Mouse (Mus musculus) forebrain, embryonic 11.5 days (tissue): ENCODE data around the gene Klrb1b. TPM values are rescaled to one million over a fixed set of nuclear protein-coding genes. Genes with fewer than 3 reads are reported as not detected.

Experiments used
- ATAC-seq: fragments of 200-750 bp; cut with Nextera tagmentation; replicated peaks from 2 replicates; pipeline ENCODE4 v1.8.0; 2017; ENCODE audit warnings: moderate TSS enrichment; ENCODE audit not compliant: low FRiP score
- DNase-seq: peaks from one replicate; pipeline ENCODE4 v3.0.0-alpha.2; 2017; ENCODE audit warnings: low spot score
- H3K27ac ChIP-seq: fragments of 300-500 bp; sonication (generic); 2 replicates; pipeline ENCODE4 v1.5.1; 2014; ENCODE audit warnings: low read depth, low read length
- H3K27me3 ChIP-seq: fragments of 300-500 bp; sonication (generic); 2 replicates; pipeline ENCODE4 v1.6.1; 2014; ENCODE audit warnings: mild to moderate bottlenecking, low read length, mixed read lengths; ENCODE audit not compliant: control insufficient read depth, insufficient read depth
- H3K36me3 ChIP-seq: fragments of 300-500 bp; sonication (generic); 2 replicates; pipeline ENCODE4 v1.6.1; 2014; ENCODE audit warnings: mild to moderate bottlenecking, low read length, moderate library complexity, mixed read lengths; ENCODE audit not compliant: control insufficient read depth, insufficient read depth
- H3K4me1 ChIP-seq: fragments of 300-500 bp; sonication (generic); replicated peaks from 2 replicates; pipeline ENCODE4 v1.6.1; 2014; ENCODE audit warnings: low read length, mixed read lengths; ENCODE audit not compliant: control insufficient read depth, insufficient read depth
- H3K4me2 ChIP-seq: fragments of 300-500 bp; sonication (generic); 2 replicates; pipeline ENCODE4 v1.6.1; 2014; ENCODE audit warnings: low read depth, mild to moderate bottlenecking, low read length, moderate library complexity, mixed read lengths; ENCODE audit not compliant: severe bottlenecking
- H3K4me3 ChIP-seq: fragments of 300-500 bp; sonication (generic); 2 replicates; pipeline ENCODE4 v1.5.1; 2014; ENCODE audit warnings: low read depth, low read length
- H3K9ac ChIP-seq: fragments of 300-500 bp; sonication (generic); 2 replicates; pipeline ENCODE4 v1.6.1; 2014; ENCODE audit warnings: low read length
- H3K9me3 ChIP-seq: fragments of 300-500 bp; sonication (generic); 2 replicates; pipeline ENCODE4 v1.6.1; 2016; ENCODE audit warnings: low read length, mixed read lengths; ENCODE audit not compliant: control insufficient read depth
- WGBS: fragments of 180-500 bp; shearing (Covaris S2); extraction: QIAGEN DNeasy Blood & Tissue Kit; methylation state at CpG from one replicate; pipeline ENCODE4 v1.1.7; 2014; 5-methylcytosine and 5-hydroxymethylcytosine counted together
- polyA plus RNA-seq: library from polyadenylated mRNA; unstranded; fragments of >200 nt; fragmentation: Nextera tagmentation; extraction: Ambion mirVana; gene quantifications from 2 replicates; pipeline ENCODE4 v1.2.1, GENCODE M21; 2014

Klrb1b gene
- polyA plus RNA-seq, 1 experiment from 2014 or later: not detected

DNA sequence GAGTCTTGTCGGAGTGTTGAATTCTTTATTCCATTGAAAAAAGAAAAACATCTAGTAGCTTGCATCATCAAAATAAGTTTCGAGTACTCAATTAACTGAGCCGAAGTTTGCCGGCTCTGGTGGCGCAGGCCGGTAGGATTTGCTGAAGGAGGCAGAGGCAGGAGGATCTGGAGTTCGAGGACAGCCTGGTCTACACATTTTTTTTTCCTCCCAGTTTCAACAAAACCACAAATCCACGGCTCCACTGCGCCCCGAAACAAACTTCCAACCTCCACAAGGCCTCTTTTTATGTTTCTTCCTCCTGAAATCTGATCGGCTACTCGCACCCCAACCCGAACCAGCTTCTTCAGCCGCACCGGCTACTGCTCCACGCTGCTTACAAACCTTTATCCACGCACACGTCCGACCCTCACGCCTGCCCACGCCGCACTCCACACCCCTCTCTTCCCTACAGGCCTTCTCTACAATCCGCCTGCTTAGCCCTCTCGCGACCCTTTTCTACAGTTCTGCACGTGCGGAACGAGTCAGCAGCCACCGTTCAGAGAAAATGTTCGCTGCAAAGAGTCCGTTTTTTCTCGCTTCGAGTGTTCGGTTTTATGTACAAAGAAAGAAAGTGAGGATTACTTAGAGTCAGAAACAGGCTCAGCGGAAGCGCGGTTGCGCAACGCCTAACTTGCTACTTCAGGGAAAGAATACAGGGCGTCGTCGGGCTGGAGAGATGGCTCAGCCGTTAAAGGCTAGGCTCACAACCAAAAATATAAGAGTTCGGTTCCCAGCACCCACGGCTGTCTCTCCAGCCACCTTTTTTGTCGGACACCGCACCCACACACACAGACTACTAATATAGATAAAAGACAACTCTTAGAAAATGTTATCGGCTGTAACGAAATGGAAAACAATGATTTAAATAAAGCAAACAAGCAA, 12.5 kb upstream of the Klrb1b start:
- WGBS: under 1% methylated on average over 49 of the region's 49 CpGs
- Histone ChIP-seq H3K4me2 (peak overlapping the region; percentile 68), H3K4me1 (peaks cover 7% of the 10 kb centered on the region; the same call in 1 of the 2 replicates), H3K9me3 (no peaks in the 10 kb centered on the region), H3K9ac (peak overlapping the region; percentile 85), H3K27me3 (no peaks in the 10 kb centered on the region), H3K4me3 (peak overlapping the region; percentile 76), H3K36me3 (no peaks in the 10 kb centered on the region), H3K27ac (peak overlapping the region; percentile 77)
- DNase-seq (peak; percentile 93), ATAC-seq (peak; percentile 71)

DNA sequence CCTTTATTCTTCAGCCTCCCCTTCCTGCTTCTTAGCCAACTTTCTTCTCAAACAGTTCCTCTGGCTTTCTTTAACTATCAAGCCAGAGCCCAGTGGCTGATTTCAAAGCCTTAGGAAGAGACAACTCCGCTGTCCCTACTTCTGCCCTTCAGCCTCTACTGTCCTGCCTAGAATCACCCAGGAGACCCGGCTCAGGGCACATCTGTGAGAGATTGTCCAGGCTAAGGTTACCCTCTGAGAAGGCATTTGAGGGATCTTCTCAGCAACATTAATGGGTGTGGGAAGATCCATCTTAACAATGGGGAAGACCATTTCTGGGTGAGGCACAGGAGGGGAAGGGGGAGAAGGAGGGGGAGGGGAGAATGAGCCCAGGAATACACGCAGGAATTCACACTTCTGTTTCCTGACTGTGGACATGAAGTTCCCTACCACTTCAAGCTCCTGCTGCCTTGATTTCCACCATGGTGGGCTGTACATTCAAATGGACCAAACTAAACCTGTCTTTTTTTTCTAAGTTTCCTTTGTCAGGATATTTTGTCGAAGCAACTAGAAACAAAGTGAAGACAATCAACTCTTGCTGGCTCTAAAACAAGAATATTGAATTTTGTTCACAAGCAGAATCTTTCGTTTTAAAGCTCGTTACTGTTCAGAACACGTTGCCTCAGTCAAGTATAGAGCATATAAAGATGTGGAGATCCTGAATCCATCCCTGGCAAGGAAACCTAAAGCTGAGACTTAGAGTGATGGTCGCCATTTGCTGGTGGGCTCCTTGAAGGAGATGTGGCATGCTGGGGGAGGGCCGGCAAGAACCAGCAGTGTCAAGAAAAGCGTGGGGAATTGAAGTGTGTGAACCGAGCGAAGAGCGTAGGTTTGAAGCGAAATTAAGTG, 11.6 kb upstream of the Klrb1b start:
- WGBS: 3% methylated on average over 14 of the region's 14 CpGs
- Histone ChIP-seq H3K4me2 (peak overlapping the region; percentile 47), H3K9ac (peak overlapping the region; percentile 59), H3K27me3 (no peaks in the 10 kb centered on the region), H3K9me3 (no peaks in the 10 kb centered on the region), H3K36me3 (no peaks in the 10 kb centered on the region), H3K4me1 (peaks cover 7% of the 10 kb centered on the region; the same call in 1 of the 2 replicates), H3K27ac (peak overlapping the region; percentile 60; the same call in 1 of the 2 replicates), H3K4me3 (peak overlapping the region; percentile 76)
- peak; percentile 47 for ATAC-seq
- peak; percentile 71 for DNase-seq

DNA sequence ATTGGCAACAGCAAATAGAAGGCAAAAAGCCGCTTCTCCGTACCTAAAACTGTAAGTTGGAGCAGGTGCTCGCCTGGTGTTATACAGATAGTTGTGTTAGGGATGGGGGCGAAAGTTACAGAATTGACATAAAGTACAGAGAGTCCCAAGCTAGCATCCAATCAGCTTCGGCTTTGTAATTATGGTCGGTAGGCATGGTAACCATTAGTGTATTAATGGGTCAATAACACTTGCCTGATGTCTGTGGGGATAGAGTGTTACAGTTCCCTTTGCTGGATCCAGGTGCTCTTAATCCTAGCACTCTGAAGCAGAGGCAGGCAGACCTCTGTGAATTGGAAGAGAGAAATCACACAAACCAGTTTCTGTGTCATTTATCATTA, 10.8 kb upstream of the Klrb1b start:
- no peaks in the 10 kb centered on the region for H3K27me3 ChIP-seq
- peaks cover 5% of the 10 kb centered on the region; the same call in 1 of the 2 replicates for H3K4me1 ChIP-seq
- no peak for DNase-seq
- ATAC-seq: no peak
- peak overlapping the region; percentile 47; the same call in 1 of the 2 replicates for H3K4me2 ChIP-seq
- no peaks in the 10 kb centered on the region for H3K9me3 ChIP-seq
- WGBS: 85% methylated on average over 6 of the region's 6 CpGs
- H3K9ac ChIP-seq: no peak overlapping the region
- H3K4me3 ChIP-seq: peak overlapping the region; percentile 76; the same call in 1 of the 2 replicates
- no peaks in the 10 kb centered on the region for H3K36me3 ChIP-seq
- H3K27ac ChIP-seq: no peak overlapping the region

DNA sequence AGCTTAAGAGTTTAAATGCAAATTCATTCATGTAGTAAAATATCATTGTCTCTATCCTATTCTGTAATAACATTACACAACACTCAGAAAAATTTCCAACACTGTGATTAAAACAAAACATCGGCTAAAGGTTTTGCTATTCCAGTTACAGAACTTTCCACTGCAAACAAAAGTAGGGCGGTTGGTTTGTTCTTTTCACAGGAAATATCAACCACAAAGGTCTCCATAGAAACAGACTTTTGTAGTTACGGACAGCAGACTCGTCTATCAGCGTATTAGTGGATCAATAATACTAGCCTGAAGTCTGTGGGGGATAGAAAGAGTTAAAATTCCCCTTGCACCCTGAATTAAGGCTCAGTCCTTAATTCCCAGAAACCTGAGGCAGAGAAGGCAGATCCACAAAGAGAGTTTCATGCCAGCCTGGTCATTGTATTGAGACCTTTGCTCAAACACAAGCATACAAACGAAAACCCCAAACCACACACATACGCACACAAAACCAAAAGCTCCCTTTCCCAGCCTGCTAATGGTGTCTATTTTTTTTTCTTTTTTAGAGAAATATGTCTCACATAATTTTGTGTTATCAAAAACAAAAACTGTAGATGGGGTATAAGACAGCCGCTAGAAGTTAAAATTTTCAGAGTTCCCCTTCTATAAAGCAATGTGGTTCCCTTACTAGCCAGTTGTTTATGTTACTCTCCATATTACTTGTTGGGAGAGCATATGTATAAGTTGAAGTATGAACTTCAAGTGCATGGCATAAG, 10.2 kb upstream of the Klrb1b start:
- Histone ChIP-seq H3K36me3 (no peaks in the 10 kb centered on the region), H3K9ac (no peak overlapping the region), H3K4me1 (0 out of 2 replicates have a peak, but pooled peaks cover 2% of the 10 kb centered on the region), H3K9me3 (no peaks in the 10 kb centered on the region), H3K4me3 (no peak overlapping the region), H3K27me3 (no peaks in the 10 kb centered on the region), H3K4me2 (no peak overlapping the region), H3K27ac (no peak overlapping the region)
- no peak for DNase-seq
- 79% methylated on average over 8 of the region's 8 CpGs for WGBS
- ATAC-seq: no peak

DNA sequence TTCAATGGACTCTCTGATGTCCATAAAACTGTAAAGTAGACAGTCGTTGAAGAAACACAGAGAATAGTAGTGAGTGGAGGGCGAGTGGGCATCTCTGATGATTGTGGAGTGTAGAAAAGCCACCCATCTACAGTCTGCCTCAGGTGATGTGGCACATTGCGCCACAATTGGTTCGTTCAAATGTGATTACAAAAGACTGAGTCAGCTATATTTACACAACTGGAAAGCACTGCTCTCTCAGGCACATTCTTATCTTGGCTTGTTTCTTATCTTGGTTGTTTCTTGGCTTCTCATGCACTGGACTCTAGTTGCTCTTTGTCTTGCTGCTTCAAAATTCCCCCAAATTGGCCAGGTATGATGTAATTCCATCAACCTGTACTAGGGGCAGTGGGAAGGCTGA, 9.4 kb upstream of the Klrb1b start:
- Histone ChIP-seq H3K27ac (no peak overlapping the region), H3K4me2 (no peak overlapping the region), H3K4me1 (0 out of 2 replicates have a peak, but pooled peaks cover 2% of the 10 kb centered on the region), H3K36me3 (no peaks in the 10 kb centered on the region), H3K9ac (no peak overlapping the region), H3K27me3 (no peaks in the 10 kb centered on the region), H3K4me3 (no peak overlapping the region), H3K9me3 (no peaks in the 10 kb centered on the region)
- 91% methylated on average over 4 of the region's 4 CpGs for WGBS
- DNase-seq: no peak
- no peak for ATAC-seq

DNA sequence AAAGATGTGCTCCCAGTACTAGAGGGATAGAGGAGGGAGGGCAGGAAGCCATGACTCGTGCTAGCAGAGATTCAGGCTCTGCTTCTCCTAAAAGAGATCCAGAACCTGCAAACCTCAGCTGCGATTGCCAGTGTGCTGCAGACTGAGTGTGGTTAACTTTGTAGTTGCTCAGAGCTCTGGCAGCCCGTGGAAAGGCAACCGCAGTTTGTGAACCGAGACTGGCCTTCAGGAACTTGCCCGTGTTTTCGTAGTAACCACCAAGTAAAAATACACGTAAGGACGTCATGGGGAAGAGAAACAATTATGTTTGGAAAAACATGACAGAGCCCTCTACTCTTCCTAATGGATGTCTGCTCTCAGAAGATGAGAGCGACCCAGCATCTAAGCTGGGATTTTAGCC, 6.9 kb upstream of the Klrb1b start:
- 83% methylated on average over 10 of the region's 10 CpGs for WGBS
- ATAC-seq: no peak

DNA sequence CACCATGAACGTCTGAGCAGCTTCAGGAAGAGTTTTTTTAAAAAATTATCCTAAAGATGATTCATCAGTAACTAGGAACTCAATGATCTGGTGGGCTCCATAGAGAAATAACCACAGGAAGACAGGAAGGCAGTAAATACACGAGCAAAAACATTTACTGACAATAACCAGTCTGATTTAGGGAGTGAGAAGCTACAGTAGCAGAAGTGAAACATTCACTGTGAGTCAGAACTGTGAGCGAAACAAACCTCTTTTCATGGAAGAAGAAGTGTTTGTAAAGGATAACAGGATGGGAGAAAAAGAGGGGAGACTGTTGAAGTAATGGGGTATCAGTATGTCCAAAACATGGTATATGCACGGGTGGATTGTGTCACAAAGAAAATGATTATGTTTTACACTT, 3.7 kb upstream of the Klrb1b start:
- DNase-seq (no peak), ATAC-seq (no peak)
- WGBS: 77% methylated on average over 4 of the region's 4 CpGs
- Histone ChIP-seq H3K36me3 (no peaks in the 10 kb centered on the region), H3K27ac (no peak overlapping the region), H3K9ac (no peak overlapping the region), H3K9me3 (no peaks in the 10 kb centered on the region), H3K4me3 (no peak overlapping the region), H3K27me3 (no peaks in the 10 kb centered on the region), H3K4me1 (no peaks in the 10 kb centered on the region), H3K4me2 (no peak overlapping the region)

More for the DNA sequence above, 6.9 kb upstream of the Klrb1b start:
- Histone ChIP-seq H3K4me3 (no peak overlapping the region), H3K27me3 (no peaks in the 10 kb centered on the region), H3K9me3 (no peaks in the 10 kb centered on the region), H3K4me1 (0 out of 2 replicates have a peak, but pooled peaks cover 2% of the 10 kb centered on the region), H3K27ac (no peak overlapping the region), H3K4me2 (no peak overlapping the region), H3K36me3 (no peaks in the 10 kb centered on the region), H3K9ac (no peak overlapping the region)
- no peak for DNase-seq

DNA sequence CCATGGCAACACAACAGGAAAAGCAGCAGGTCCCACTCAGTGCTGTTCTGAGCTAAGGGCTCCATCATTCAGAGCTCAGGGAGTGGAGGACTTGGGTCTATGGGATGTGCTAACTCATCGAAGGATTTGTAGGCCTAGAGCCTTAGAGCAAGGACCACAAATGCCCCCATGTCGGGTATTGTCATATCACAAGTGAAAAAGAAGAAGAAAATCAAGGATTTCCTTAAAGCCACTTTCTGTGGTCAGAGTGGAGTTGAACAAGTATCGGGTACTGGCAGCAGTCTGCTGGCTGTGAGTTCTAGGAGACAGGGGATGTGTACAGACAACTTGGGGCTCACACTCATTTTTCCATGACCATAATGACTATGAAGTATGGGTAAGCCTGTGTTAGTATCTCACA, 650 bp upstream of the Klrb1b start:
- Histone ChIP-seq H3K4me3 (no peak overlapping the region), H3K4me2 (no peak overlapping the region), H3K36me3 (no peaks in the 10 kb centered on the region), H3K9me3 (no peaks in the 10 kb centered on the region), H3K27me3 (no peaks in the 10 kb centered on the region), H3K9ac (no peak overlapping the region), H3K27ac (no peak overlapping the region), H3K4me1 (no peaks in the 10 kb centered on the region)
- ATAC-seq (no peak), DNase-seq (no peak)
- WGBS: 82% methylated on average over 3 of the region's 3 CpGs
